Mouse (Mus musculus) hindbrain, embryonic 16.5 days (tissue): ENCODE measurements around the gene Sfta2. TPM values are rescaled to one million over a fixed set of nuclear protein-coding genes. Genes with fewer than 3 reads are reported as not detected.
A peak's percentile ranks its signal among the peaks of the same experiment; 100 is the strongest.

Source experiments
- ATAC-seq: fragments of 200-750 bp; cut with Nextera tagmentation; 2 replicates; pipeline ENCODE4 v1.8.0; 2017; ENCODE audit warnings: moderate TSS enrichment, moderate library complexity
- H3K27ac ChIP-seq: fragments of 300-500 bp; sonication (generic); 2 replicates; pipeline ENCODE4 v1.5.1; 2014; ENCODE audit warnings: low read depth, mild to moderate bottlenecking, control low read depth, low read length, moderate library complexity
- H3K27me3 ChIP-seq: fragments of 300-500 bp; sonication (generic); replicated peaks from 2 replicates; pipeline ENCODE4 v1.6.1; 2014; ENCODE audit warnings: low read length; ENCODE audit not compliant: control insufficient read depth, insufficient read depth
- H3K36me3 ChIP-seq: fragments of 300-500 bp; sonication (generic); 2 replicates; pipeline ENCODE4 v1.6.1; 2014; ENCODE audit warnings: mild to moderate bottlenecking, low read length, moderate library complexity, mixed read lengths; ENCODE audit not compliant: control insufficient read depth, insufficient read depth
- H3K4me1 ChIP-seq: fragments of 300-500 bp; sonication (generic); 2 replicates; pipeline ENCODE4 v1.6.1; 2014; ENCODE audit warnings: low read depth, low read length; ENCODE audit not compliant: control insufficient read depth, insufficient read depth
- H3K4me2 ChIP-seq: fragments of 300-500 bp; sonication (generic); 2 replicates; pipeline ENCODE4 v1.6.1; 2014; ENCODE audit warnings: mild to moderate bottlenecking, low read length, control low read depth, moderate library complexity
- H3K4me3 ChIP-seq: fragments of 300-500 bp; sonication (generic); 2 replicates; pipeline ENCODE4 v1.5.1; 2014; ENCODE audit warnings: mild to moderate bottlenecking, low read length, control low read depth, moderate library complexity
- H3K9ac ChIP-seq: fragments of 300-500 bp; sonication (generic); 2 replicates; pipeline ENCODE4 v1.6.1; 2014; ENCODE audit warnings: low read depth, mild to moderate bottlenecking, control low read depth, low read length, moderate library complexity
- H3K9me3 ChIP-seq: fragments of 300-500 bp; sonication (generic); 2 replicates; pipeline ENCODE4 v1.6.1; 2014; ENCODE audit warnings: mild to moderate bottlenecking, low read length, moderate library complexity; ENCODE audit not compliant: control insufficient read depth
- WGBS: fragments of 180-500 bp; shearing (Covaris S2); extraction: QIAGEN DNeasy Blood & Tissue Kit; methylation state at CpG from one replicate; pipeline ENCODE4 v1.1.7; 2014; 5-methylcytosine and 5-hydroxymethylcytosine counted together
- polyA plus RNA-seq: library from polyadenylated mRNA; unstranded; fragments of >200 nt; fragmentation: Nextera tagmentation; extraction: Ambion mirVana; gene quantifications from 2 replicates; pipeline ENCODE4 v1.2.1, GENCODE M21; 2015

Gene Sfta2
- polyA plus RNA-seq, 1 experiment from 2014 or later = not detected

- Histone ChIP-seq H3K9me3 (no peaks in the 10 kb centered on the region), H3K4me1 (peaks cover 10% of the 10 kb centered on the region), H3K27me3 (0 out of 2 replicates have a peak, but pooled peaks cover 4% of the 10 kb centered on the region), H3K36me3 (no peaks in the 10 kb centered on the region), H3K27ac (no peak overlapping the region), H3K4me3 (no peak overlapping the region), H3K9ac (no peak overlapping the region; the same call in 1 of the 2 replicates), H3K4me2 (no peak overlapping the region)
- 27% methylated on average over 9 of the region's 9 CpGs for WGBS
- ATAC-seq = no peak
Observed at GRCm38 (mm10) chr17:35567767-35568166, 33.6 kb upstream of the Sfta2 start.

DNA sequence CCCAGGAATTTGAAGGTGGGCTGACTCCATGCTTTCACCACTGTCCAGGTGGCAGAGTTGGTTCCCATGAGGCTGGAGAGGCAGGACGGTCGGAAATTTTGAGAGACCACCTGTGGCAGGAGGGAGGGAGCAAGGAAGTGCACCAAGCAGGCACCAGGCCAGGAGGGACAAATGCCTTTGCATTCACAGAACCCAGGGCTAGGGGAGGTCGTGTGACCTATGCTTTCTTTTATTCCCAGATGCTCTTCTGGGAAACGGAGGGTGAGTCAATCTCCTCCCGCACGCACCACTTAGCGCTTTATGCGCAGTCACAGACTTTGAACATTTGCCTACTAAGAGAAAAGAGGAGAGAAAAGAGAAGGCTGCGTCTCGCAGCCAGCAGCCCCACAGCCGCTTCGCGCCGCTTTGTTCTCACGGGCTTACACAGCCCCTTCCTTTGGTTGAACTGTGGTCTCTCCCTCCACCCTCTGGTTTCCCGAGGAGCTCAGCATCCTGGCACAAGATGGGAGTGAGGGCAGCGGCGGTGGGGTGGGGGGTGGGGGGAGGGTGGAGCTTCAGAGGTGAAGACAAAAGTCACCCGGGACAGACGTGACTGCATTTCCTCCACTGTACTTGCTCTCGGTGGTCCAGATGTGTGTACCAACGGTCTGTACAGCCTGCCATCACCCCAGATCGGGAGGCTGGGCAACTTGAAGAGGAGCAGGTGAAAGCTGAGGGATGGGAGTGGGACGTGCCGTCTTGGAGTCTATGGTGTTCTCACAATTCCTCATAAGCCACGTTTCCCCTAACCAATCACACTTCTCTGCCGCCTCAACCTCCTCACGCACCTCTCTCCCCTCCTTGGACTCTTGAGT, 32.0 kb upstream of the Sfta2 start:
- 3% methylated on average over 28 of the region's 28 CpGs for WGBS
- Histone ChIP-seq H3K36me3 (no peaks in the 10 kb centered on the region), H3K4me1 (peaks cover 10% of the 10 kb centered on the region), H3K27me3 (0 out of 2 replicates have a peak, but pooled peaks cover 4% of the 10 kb centered on the region), H3K4me3 (peak overlapping the region; percentile 34), H3K4me2 (peak overlapping the region; percentile 67), H3K9me3 (no peaks in the 10 kb centered on the region), H3K27ac (no peak overlapping the region), H3K9ac (peak overlapping the region; percentile 59)
- ATAC-seq = peak; percentile 75

GRCm38 (mm10) chr17:35570836-35571235, 30.5 kb upstream of the Sfta2 start:
- Histone ChIP-seq H3K4me1 (peaks cover 10% of the 10 kb centered on the region), H3K4me3 (no peak overlapping the region), H3K27me3 (0 out of 2 replicates have a peak, but pooled peaks cover 4% of the 10 kb centered on the region), H3K9ac (no peak overlapping the region), H3K36me3 (no peaks in the 10 kb centered on the region), H3K9me3 (no peaks in the 10 kb centered on the region), H3K27ac (no peak overlapping the region), H3K4me2 (no peak overlapping the region)
- ATAC-seq = no peak
- 63% methylated on average over 14 of the region's 14 CpGs for WGBS

GRCm38 (mm10) chr17:35571477-35571876, 29.9 kb upstream of the Sfta2 start:
- no peak overlapping the region for H3K4me3 ChIP-seq
- H3K27ac ChIP-seq = no peak overlapping the region
- H3K9ac ChIP-seq = no peak overlapping the region
- 96% methylated on average over 7 of the region's 7 CpGs for WGBS
- no peak for ATAC-seq
- no peak overlapping the region for H3K4me2 ChIP-seq
- H3K9me3 ChIP-seq = no peaks in the 10 kb centered on the region
- H3K36me3 ChIP-seq = no peaks in the 10 kb centered on the region
- H3K4me1 ChIP-seq = peaks cover 10% of the 10 kb centered on the region
- H3K27me3 ChIP-seq = 0 out of 2 replicates have a peak, but pooled peaks cover 4% of the 10 kb centered on the region

DNA sequence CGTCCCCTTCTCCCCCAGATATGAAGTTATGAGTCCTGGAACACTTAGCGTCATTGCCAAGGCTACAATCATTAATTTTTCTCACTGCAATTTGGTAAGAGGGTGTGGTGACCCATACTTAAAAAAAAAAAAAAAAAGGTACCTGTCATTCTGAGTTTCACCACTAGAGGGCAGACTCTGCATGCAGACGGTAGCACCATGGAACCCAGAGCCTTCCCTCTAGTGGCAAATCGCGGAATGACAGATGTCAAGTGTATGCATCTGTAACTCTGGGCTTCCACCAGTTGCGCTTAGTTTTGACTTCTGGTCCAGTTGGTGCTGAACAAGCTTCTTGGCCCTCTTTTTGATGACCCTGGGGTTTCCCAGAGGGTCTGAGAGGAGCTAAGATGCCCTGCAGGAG, 23.1 kb upstream of the Sfta2 start:
- H3K9me3 ChIP-seq = no peaks in the 10 kb centered on the region; the same call in 1 of the 2 replicates
- no peak overlapping the region for H3K27ac ChIP-seq
- no peak for ATAC-seq
- no peaks in the 10 kb centered on the region for H3K36me3 ChIP-seq
- no peak overlapping the region for H3K4me2 ChIP-seq
- no peak overlapping the region for H3K9ac ChIP-seq
- H3K27me3 ChIP-seq = no peaks in the 10 kb centered on the region
- H3K4me3 ChIP-seq = no peak overlapping the region
- WGBS = 20% methylated on average over 6 of the region's 6 CpGs
- no peaks in the 10 kb centered on the region for H3K4me1 ChIP-seq

DNA sequence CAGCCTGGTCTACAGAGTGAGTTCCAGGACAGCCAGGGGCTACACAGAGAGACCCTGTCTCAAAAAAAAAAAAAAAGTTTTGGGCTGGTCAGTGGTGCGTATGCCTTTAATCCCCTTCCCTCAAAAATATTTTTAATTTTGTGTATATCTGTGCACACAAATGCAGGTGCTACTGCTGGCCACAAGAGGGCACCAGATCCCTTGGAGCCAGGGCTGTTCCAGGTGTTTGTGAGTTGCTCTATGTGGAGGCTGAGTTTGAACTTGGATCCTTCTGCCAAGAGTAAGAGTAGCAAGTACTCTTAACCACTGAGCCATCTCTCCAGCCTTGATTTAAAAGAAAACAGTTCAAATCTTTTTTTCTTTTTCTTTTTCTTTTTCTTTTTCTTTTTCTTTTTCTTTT, 18.4 kb upstream of the Sfta2 start:
- Histone ChIP-seq H3K9ac (no peak overlapping the region), H3K4me1 (no peaks in the 10 kb centered on the region; the same call in 1 of the 2 replicates), H3K27me3 (no peaks in the 10 kb centered on the region), H3K9me3 (no peaks in the 10 kb centered on the region; the same call in none of the 2 replicates), H3K4me3 (no peak overlapping the region), H3K36me3 (no peaks in the 10 kb centered on the region), H3K4me2 (no peak overlapping the region), H3K27ac (no peak overlapping the region)
- WGBS = 100% methylated on average over 1 of the region's 1 CpGs
- ATAC-seq = no peak

DNA sequence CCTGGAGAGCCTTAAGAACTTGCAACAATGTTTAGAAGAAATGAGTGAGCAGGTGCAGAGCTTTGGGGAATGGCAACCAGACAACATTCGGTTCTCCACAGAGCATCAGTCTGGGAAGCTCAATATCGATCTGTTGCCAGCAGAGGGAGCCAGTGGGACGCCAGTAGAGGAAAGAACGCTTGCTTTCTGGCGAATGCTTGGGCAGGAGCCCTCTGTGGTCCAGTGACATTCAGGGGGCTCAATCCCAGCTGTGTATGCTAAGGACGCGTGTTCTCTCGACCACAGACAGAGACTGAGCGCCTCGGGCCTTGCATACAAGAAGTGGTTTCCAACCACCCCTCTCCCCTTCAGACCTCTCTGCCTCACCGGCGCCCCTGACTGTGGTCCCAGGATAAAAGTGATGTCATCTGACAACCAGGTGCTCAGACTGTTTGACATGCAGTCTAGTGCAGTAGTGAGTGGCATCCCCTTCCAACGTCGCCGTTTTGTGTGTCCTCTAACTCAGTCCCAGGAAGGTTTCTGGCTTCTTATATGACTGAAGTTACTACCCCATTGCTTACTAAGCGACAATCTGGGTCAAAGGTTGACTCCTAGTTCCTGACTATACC, 16.9 kb upstream of the Sfta2 start:
- no peaks in the 10 kb centered on the region for H3K36me3 ChIP-seq
- H3K4me3 ChIP-seq = peak overlapping the region; percentile 19; the same call in 1 of the 2 replicates
- H3K9me3 ChIP-seq = no peaks in the 10 kb centered on the region; the same call in 1 of the 2 replicates
- ATAC-seq = peak; percentile 84
- H3K27me3 ChIP-seq = no peaks in the 10 kb centered on the region
- H3K9ac ChIP-seq = peak overlapping the region; percentile 52
- H3K4me1 ChIP-seq = no peaks in the 10 kb centered on the region; the same call in 1 of the 2 replicates
- peak overlapping the region; percentile 47 for H3K4me2 ChIP-seq
- H3K27ac ChIP-seq = no peak overlapping the region
- 19% methylated on average over 16 of the region's 16 CpGs for WGBS

DNA sequence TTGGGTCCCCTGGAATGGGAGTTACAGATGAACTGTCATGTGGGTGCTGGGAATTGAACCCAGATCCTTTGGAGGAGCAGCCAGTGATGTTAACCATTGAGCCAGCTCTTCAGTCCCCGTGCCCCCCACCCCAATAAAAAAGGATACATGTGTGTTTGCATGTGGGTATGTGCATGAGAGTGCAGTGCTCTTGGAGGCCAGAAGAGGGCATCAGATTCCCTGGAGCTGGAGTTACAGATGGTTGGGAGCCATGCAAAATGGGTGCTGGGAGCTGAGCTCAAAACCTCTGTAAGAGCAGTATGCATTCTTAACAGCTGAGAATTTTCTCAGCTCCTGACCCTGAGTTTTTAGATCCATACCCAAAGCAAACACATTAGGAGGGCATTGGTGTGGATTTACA, 14.1 kb upstream of the Sfta2 start:
- Histone ChIP-seq H3K4me1 (no peaks in the 10 kb centered on the region; the same call in 1 of the 2 replicates), H3K27me3 (no peaks in the 10 kb centered on the region), H3K27ac (no peak overlapping the region), H3K9ac (no peak overlapping the region), H3K36me3 (no peaks in the 10 kb centered on the region), H3K4me2 (no peak overlapping the region), H3K9me3 (no peaks in the 10 kb centered on the region; the same call in 1 of the 2 replicates), H3K4me3 (no peak overlapping the region)
- ATAC-seq = no peak
- 92% methylated on average over 1 of the region's 1 CpGs for WGBS

GRCm38 (mm10) chr17:35588387-35588786, 13.0 kb upstream of the Sfta2 start:
- H3K4me3 ChIP-seq = no peak overlapping the region
- H3K9me3 ChIP-seq = no peaks in the 10 kb centered on the region; the same call in 1 of the 2 replicates
- no peaks in the 10 kb centered on the region; the same call in 1 of the 2 replicates for H3K4me1 ChIP-seq
- ATAC-seq = no peak
- H3K27me3 ChIP-seq = no peaks in the 10 kb centered on the region
- no peak overlapping the region for H3K9ac ChIP-seq
- H3K36me3 ChIP-seq = no peaks in the 10 kb centered on the region
- WGBS = 16% methylated on average over 4 of the region's 4 CpGs
- no peak overlapping the region for H3K27ac ChIP-seq
- H3K4me2 ChIP-seq = no peak overlapping the region
